Mouse (Mus musculus): ENCODE results near the gene Rph3al. TPM values are rescaled to one million over a fixed set of nuclear protein-coding genes. Genes with fewer than 3 reads are reported as not detected.
A peak's percentile ranks its signal among the peaks of the same experiment; 100 is the strongest.

Gene Rph3al
- total and polyA plus RNA-seq, 2 experiments from 2014 or later, result 2.5 to 3.1 TPM

GRCm38 (mm10) chr11:75912944-75913657 lies 25.1 kb downstream of the Rph3al start:
- WGBS, result 49% methylated on average over 10 of the region's 10 CpGs
- H3K27ac ChIP-seq, result no peak overlapping the region
- ATAC-seq (no peak), DNase-seq (ENCODE audit: low spot score) (peak; percentile 64)
- H3K27me3 ChIP-seq (ENCODE audit: insufficient read depth, low read length), result no peaks in the 10 kb centered on the region
- H3K4me2 ChIP-seq (ENCODE audit: low read depth, low read length), result no peak overlapping the region
- H3K9me3 ChIP-seq (ENCODE audit: low read length), result no peaks in the 10 kb centered on the region
- no peaks in the 10 kb centered on the region for H3K4me1 ChIP-seq (ENCODE audit: insufficient read depth, low read length)
- no peak overlapping the region for H3K9ac ChIP-seq (replicated peaks; ENCODE audit: low read length)
- TF ChIP-seq CTCF (IDR thresholded peaks at IDR 0.05; ENCODE audit: low read depth), result peak; percentile 88
- no peaks in the 10 kb centered on the region for H3K36me3 ChIP-seq (ENCODE audit: insufficient read depth, low read length)
- no peak overlapping the region for H3K4me3 ChIP-seq (ENCODE audit: low read length)

DNA sequence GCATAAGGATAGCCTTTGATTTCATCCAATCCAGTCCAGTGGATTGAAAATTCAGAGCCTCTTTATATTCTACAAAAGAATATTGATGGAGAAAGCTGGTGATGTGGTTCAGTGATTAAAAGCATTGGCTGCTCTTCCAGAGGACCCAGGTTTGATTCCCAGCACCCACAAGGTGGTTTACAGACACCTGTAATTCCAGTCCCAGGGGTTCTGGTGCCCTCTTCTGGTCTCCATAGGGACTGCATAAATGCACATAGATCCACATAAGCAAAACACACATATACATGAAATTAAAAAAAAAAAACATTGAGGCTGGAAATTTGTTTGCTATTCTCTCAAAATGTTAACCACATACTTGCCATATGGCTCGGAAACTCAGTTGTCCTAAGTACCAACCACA lies 26.3 kb downstream of the Rph3al start:
- TF ChIP-seq CTCF (IDR thresholded peaks at IDR 0.05; ENCODE audit: low read depth), result peak; percentile 31; the same call in 1 of the 2 replicates
- no peak overlapping the region for H3K9ac ChIP-seq (replicated peaks; ENCODE audit: low read length)

DNA sequence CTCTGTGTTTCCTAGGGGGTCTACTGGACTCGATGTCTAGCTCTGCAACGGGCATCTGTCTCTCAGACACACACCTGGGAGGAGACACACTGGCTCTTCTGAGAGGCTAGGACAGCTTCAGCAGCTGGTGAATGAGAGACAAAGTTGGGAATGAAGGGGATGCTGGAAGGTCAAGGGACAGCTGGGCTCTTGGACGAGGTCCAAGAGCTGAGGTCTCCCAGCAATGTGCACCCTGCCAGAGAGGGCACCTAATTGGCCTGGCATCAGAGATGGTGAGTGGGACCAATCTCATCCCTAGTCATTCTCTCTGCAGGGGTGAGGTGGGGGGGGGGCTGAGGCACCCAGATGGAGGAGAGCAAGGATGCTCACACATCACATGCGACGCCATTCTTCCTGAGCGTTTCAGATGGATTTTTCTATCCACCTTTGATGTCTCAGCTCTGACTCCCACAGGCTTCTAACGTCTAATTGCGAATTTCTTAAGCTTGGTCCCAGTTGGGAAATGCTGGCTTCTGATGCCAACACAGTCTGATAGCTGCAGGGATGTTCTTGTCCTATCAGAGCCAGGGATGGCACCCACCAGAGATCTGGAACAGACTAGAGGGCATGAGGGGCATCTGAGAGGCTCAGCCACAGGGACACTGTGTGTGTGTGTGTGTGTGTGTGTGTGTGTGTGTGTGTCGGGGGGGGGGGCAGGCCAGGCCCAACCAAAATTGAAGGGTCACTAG lies 28.4 kb downstream of the Rph3al start:
- no peak overlapping the region for H3K4me2 ChIP-seq (ENCODE audit: low read depth, low read length)
- 0 out of 2 replicates have a peak, but pooled peaks cover under 1% of the 10 kb centered on the region for H3K4me1 ChIP-seq (ENCODE audit: insufficient read depth, low read length)
- ATAC-seq, result 0 out of 2 replicates have a peak, but pooled peaks have one; percentile 31
- no peak overlapping the region for H3K27ac ChIP-seq
- no peak overlapping the region for H3K9ac ChIP-seq (replicated peaks; ENCODE audit: low read length)
- no peaks in the 10 kb centered on the region for H3K9me3 ChIP-seq (ENCODE audit: low read length)
- no peak overlapping the region for H3K4me3 ChIP-seq (ENCODE audit: low read length)
- H3K27me3 ChIP-seq (ENCODE audit: insufficient read depth, low read length), result no peaks in the 10 kb centered on the region
- H3K36me3 ChIP-seq (ENCODE audit: insufficient read depth, low read length), result no peaks in the 10 kb centered on the region
- 66% methylated on average over 9 of the region's 9 CpGs for WGBS
- no peak for TF ChIP-seq CTCF (IDR thresholded peaks at IDR 0.05; ENCODE audit: low read depth)
- peak; percentile 50 for DNase-seq (ENCODE audit: low spot score)

More for the DNA sequence above, 26.3 kb downstream of the Rph3al start:
- Histone ChIP-seq H3K4me3 (ENCODE audit: low read length) (no peak overlapping the region), H3K27ac (no peak overlapping the region), H3K27me3 (ENCODE audit: insufficient read depth, low read length) (no peaks in the 10 kb centered on the region), H3K4me1 (ENCODE audit: insufficient read depth, low read length) (no peaks in the 10 kb centered on the region), H3K4me2 (ENCODE audit: low read depth, low read length) (no peak overlapping the region), H3K9me3 (ENCODE audit: low read length) (no peaks in the 10 kb centered on the region), H3K36me3 (ENCODE audit: insufficient read depth, low read length) (no peaks in the 10 kb centered on the region)
- DNase-seq (ENCODE audit: low spot score) (no peak), ATAC-seq (no peak)
- 100% methylated on average over 1 of the region's 1 CpGs for WGBS

- H3K9ac ChIP-seq (replicated peaks; ENCODE audit: low read length), result no peak overlapping the region
- no peak overlapping the region for H3K27ac ChIP-seq
- H3K4me2 ChIP-seq (ENCODE audit: low read depth, low read length), result no peak overlapping the region
- no peak overlapping the region for H3K4me3 ChIP-seq (ENCODE audit: low read length)
- DNase-seq (ENCODE audit: low spot score), result no peak
- no peak for TF ChIP-seq CTCF (IDR thresholded peaks at IDR 0.05; ENCODE audit: low read depth)
- 71% methylated on average over 4 of the region's 4 CpGs for WGBS
- ATAC-seq, result no peak
- 0 out of 2 replicates have a peak, but pooled peaks cover 6% of the 10 kb centered on the region for H3K4me1 ChIP-seq (ENCODE audit: insufficient read depth, low read length)
- H3K27me3 ChIP-seq (ENCODE audit: insufficient read depth, low read length), result no peaks in the 10 kb centered on the region
- no peaks in the 10 kb centered on the region for H3K36me3 ChIP-seq (ENCODE audit: insufficient read depth, low read length)
- H3K9me3 ChIP-seq (ENCODE audit: low read length), result no peaks in the 10 kb centered on the region
Observed at GRCm38 (mm10) chr11:75907406-75907805, 30.8 kb downstream of the Rph3al start.

- no peaks in the 10 kb centered on the region for H3K9me3 ChIP-seq (ENCODE audit: low read length)
- H3K4me3 ChIP-seq (ENCODE audit: low read length), result no peak overlapping the region
- TF ChIP-seq CTCF (IDR thresholded peaks at IDR 0.05; ENCODE audit: low read depth), result no peak
- no peak for ATAC-seq
- no peak for DNase-seq (ENCODE audit: low spot score)
- H3K36me3 ChIP-seq (ENCODE audit: insufficient read depth, low read length), result no peaks in the 10 kb centered on the region
- 60% methylated on average over 12 of the region's 12 CpGs for WGBS
- no peak overlapping the region for H3K27ac ChIP-seq
- H3K4me1 ChIP-seq (ENCODE audit: insufficient read depth, low read length), result 0 out of 2 replicates have a peak, but pooled peaks cover 8% of the 10 kb centered on the region
- H3K4me2 ChIP-seq (ENCODE audit: low read depth, low read length), result no peak overlapping the region
- H3K9ac ChIP-seq (replicated peaks; ENCODE audit: low read length), result no peak overlapping the region
- no peaks in the 10 kb centered on the region for H3K27me3 ChIP-seq (ENCODE audit: insufficient read depth, low read length)
Observed at GRCm38 (mm10) chr11:75906556-75906955, 31.7 kb downstream of the Rph3al start.

DNA sequence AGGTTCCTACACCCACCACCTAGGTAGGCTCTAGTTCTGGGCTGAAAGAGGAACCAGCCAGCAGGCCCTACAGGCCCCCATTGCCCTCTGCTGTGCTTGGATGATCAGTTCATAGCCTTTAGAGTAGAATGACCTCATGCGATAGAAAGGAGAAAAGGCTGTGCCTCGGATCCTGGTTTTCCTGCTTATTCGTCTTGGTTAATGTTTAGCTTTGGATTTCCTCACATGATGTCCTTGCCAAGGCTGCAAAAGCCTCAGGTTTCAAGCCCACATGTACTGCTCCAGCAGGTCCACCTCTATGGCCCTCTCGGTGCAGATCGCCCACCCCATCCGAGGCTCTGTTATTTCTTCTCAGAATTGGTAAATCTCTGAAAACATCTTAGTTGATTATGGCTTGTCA lies 33.2 kb downstream of the Rph3al start:
- H3K9ac ChIP-seq (replicated peaks; ENCODE audit: low read length), result no peak overlapping the region
- H3K27me3 ChIP-seq (ENCODE audit: insufficient read depth, low read length), result no peaks in the 10 kb centered on the region
- no peak for TF ChIP-seq CTCF (IDR thresholded peaks at IDR 0.05; ENCODE audit: low read depth)
- H3K27ac ChIP-seq, result no peak overlapping the region
- no peak overlapping the region for H3K4me3 ChIP-seq (ENCODE audit: low read length)
- H3K36me3 ChIP-seq (ENCODE audit: insufficient read depth, low read length), result no peaks in the 10 kb centered on the region
- DNase-seq (ENCODE audit: low spot score), result no peak
- ATAC-seq, result no peak
- H3K9me3 ChIP-seq (ENCODE audit: low read length), result no peaks in the 10 kb centered on the region
- H3K4me2 ChIP-seq (ENCODE audit: low read depth, low read length), result no peak overlapping the region
- 78% methylated on average over 6 of the region's 6 CpGs for WGBS
- 0 out of 2 replicates have a peak, but pooled peaks cover 11% of the 10 kb centered on the region for H3K4me1 ChIP-seq (ENCODE audit: insufficient read depth, low read length)

Measured in hindbrain, postnatal 0 days (tissue).